Mouse (Mus musculus) cerebellum, adult 11-12 months (tissue): ENCODE results near the gene Lin28a.
"Not testable (repeated sequence)": the region's sequence is repeated elsewhere in the genome, so short reads cannot be mapped to it uniquely, and the experiment has no call there.

Experiments
- DNase-seq: peaks from one replicate; pipeline ENCODE4 v3.0.0; 2022

The Lin28a gene

GRCm38 (mm10) chr4:134018038-134018778 lies 433 bp downstream of the Lin28a start:
- no peak for DNase-seq

- DNase-seq = no peak
Observed at GRCm38 (mm10) chr4:134017201-134017865, 1.3 kb downstream of the Lin28a start.

DNA sequence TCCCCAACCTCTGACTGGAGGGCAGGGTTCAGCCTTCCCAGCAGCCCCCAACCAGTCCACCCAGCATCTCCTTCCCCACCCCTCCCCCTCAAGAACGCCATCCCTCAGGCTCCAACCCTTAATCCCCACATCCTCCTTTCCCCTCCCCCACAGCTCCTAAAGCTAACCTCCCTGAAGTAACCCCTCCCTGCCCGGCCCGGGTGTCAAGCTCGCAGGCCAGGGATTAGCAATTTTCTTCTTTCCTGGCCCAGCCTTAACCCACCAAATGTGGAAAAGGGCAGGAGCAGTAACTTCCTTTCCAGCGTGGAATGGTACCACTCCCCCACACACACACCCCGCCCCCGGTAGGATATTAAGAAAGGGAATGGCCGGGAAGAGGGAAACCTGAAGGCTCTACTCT lies 1.9 kb downstream of the Lin28a start:
- no peak for DNase-seq

DNA sequence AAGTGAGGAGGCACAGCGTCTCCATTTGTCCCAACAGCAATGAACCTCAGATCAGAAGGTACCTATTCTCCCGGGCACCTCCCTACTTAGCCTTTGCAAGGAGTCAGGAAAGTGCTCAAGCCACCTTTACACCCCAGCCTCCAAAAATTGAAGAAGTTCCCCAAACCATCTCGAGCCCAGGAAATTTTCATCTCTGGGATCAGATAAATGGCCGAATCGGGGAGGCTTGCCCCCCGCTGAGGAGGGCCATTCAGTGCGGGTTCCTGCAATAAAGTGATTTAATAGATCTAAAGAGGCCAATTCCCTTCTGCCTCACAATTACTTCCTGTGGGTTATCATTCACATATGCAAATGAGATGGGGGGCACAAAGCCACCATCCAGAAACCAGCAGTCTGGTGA lies 2.4 kb downstream of the Lin28a start:
- DNase-seq = no peak

DNA sequence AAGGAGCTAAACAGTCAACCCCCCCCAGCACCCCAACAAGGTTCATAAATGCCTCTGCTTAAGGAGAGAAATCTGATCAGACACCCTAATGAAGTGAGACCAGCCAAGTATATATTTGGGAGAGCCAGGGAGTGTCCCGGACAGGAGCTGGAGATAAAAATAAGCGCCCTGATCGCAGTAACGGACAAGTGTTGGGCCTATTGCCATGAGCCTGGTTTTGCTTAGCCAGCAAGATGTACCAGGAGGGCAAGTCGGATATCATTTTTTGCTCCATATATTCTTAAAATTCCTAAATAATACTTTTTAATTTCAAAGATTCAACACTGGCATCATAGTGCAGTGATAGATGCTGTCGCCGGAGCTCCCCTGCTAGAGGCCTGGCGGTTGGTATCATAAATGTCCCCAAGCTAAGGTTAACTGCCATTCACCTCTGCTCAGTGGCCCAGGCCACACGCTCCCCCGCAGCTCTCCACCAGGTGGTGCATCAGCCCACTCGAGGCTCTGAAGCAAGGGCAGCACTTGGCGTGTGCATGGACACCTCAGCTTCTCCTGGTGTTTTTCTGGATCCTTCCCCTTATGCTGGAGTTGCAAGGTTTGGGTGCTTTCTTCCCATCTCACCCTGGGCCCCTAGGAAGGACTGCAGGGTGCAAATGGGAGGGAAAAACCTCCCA lies 5.6 kb downstream of the Lin28a start:
- no peak for DNase-seq

GRCm38 (mm10) chr4:134011450-134012414 lies 6.9 kb downstream of the Lin28a start:
- no peak for DNase-seq

GRCm38 (mm10) chr4:134009709-134010108 lies 8.9 kb downstream of the Lin28a start:
- no peak for DNase-seq

GRCm38 (mm10) chr4:134006845-134007244 lies 11.8 kb downstream of the Lin28a start:
- no peak for DNase-seq

DNA sequence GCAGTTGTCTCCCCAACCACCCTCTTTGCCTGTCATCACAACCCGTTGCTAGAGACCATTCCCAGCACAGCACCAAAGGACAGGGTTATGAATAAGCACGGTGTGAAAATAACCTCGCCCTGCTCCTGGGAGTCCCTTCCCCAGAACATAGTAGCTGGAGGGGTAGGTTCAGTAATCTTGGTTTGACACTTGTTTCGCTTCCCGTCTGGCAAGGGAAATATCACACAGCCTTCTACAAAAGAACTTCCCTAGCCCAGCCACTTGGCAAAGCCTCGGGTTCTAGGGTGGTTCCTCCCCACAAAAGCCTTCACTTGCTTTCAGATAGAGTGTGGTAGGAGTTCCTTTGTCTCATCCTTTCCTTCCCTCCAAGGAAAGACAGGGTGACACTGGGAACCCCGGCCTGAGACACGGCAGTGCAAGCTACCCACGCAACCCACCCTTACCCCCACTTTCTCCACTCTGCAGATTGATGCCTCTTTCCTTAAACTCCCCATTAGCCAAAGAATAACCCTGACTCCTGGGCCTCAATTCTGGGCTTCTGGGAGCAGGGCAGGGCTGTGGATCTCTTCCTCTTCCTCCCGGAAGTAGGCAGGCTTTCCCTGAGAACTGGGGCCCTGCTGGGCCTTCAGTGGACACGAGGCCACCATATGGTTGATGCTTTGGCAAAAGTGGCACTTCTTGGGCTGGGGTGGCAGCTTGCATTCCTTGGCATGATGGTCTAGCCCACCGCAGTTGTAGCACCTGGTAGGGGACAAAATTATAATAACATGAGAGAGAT lies 12.9 kb downstream of the Lin28a start:
- DNase-seq = no peak

- no peak for DNase-seq
Observed at GRCm38 (mm10) chr4:134002903-134003302, 15.7 kb downstream of the Lin28a start.

GRCm38 (mm10) chr4:134002246-134002645 lies 16.4 kb downstream of the Lin28a start:
- no peak for DNase-seq

DNA sequence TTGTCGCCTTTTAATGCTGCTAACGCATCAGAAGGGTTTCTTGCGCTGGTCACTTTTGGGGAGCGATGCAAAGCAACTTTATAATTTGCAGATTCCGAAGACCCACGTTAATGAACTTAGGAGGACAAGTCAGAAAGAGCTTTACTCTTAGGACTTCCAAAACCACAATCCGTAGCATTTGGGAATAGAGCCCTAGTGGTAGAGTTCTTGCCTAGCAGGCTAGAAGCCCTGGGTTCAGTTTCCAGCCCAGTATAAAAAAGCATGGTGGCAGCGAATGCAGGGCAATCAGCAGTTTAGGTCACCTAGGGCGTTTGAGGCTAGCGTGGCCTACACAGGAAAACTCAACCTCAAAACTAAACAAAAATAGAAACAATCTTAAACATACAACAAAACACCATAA lies 16.9 kb downstream of the Lin28a start:
- DNase-seq = no peak

DNA sequence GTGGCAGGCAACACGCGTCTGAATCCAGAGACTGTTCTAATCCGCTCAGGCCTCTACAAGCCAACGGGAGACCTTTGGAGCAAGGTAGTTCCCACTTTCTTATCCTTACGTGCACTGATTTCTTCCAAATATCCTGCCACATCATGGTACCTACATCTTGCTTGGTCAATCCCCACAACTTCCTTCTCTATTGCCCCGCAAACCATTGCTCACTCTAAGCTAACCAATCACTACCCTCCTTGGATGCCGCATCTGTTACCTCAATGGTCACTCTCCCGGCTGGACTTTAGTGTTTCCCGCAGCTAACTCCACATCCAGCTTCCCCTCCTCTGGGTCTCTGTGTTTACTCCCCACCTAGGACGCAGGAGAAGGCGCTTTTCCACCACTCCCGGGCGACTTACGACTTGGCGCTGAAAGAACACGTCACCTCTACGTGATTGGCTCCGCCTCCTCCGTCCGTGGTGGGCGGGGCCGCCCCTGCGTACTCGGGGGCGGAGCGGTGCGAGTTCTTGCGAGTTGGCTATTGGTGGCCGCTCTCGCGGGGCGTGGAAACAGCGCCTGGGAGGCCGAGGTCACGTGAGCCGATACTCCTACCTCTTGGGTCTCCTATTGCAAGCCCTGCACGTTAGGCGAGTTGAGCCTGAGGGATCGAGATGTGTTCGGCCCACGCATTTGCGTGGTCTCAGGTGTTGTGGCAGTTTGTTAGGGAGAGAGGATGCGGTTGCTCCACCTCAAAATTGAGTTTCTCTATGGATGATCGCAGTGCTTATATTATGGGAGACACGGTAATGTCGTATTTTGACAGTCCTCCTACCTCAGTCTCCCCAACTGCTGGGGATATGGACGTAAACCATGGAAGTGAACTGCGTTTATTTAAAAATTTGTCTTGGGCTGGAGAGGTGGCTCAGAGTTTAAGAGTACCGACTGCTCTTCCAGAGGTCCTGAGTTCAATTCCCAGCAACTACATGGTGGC lies 17.9 kb downstream of the Lin28a start, which contains the start of gene Dhdds:
TSS of gene Dhdds (minus strand) at position 453 of the 973 bp plus-strand sequence.
- DNase-seq = peak; percentile 96

DNA sequence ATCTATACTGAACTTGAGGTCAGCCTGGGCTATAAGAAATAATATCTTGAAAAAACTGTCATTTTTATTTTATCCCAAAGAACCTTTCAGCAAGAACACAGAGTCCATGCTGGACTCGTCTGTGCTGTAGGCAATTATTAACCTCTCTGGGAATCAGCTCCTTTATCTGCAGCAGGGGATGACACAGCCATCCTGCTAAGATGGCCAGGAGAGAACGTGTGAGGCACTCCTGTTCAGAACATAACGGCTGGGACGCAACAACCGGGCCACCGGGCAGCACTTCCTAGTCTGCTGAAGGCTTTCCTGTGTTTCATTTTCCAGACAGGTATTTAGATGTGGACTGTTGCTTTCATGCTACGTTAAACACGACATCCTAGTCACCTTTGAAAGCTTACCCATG lies 23.9 kb downstream of the Lin28a start:
- DNase-seq = no peak

DNA sequence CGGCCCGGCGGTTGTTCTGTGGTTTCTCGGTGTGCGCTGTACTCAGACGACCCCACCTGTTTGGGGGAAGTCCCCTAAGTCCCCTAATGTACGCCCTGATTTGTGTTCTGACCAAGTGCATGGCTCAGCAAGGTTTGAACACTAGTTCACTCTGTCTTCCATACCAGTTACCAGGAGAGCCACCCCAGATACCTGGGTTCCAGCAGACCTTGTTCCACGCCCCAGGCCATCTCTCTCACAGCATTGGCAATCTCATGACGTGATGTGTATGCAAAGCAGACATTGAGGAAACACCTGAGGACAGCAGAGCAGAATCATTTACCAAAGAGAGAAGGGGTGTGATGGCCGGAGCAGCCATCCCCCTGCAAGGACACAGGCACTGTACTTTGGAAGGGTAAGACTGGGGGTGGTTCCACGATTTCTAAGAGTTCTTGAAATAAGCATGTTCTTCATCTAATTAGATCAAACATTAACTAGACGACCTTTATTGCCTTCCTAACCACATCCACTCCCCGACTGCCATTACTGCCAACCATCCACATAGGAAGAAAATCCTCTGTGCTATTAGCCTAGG lies 27.5 kb downstream of the Lin28a start:
- no peak for DNase-seq

GRCm38 (mm10) chr4:133990035-133990434 lies 28.6 kb downstream of the Lin28a start:
- DNase-seq = no peak

- not testable (repeated sequence) for DNase-seq
Observed at GRCm38 (mm10) chr4:133988289-133988688, 30.4 kb downstream of the Lin28a start.

DNA sequence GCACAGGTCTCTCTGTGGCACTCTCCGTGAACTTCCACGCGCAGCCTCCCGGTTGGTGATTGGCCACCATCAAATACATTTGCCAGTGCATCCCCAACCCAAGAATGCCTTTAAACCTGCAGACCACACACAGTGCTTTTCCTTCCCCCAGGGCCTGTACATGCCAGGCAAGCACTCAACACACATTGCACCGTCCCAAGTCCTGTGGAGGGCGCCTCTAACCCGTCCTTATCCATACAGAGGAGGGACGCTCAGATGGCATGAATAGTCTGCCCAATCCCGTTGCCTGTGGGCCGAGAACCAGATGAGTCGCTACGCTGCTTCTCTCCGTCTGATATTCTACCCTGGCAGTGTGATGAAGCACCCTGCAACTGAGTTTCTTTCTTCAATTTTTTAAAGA lies 35.7 kb downstream of the Lin28a start:
- no peak for DNase-seq

GRCm38 (mm10) chr4:133980496-133980895 lies 38.1 kb downstream of the Lin28a start:
- no peak for DNase-seq

GRCm38 (mm10) chr4:133978021-133978711 lies 40.5 kb downstream of the Lin28a start:
- DNase-seq = no peak
